Mouse (Mus musculus) MEL (cell line): Measurements from ENCODE around the gene Brca2.

Source experiments
- CHD2 ChIP-seq: IDR thresholded peaks from 2 replicates; pipeline ENCODE4 v1.6.1; 2011; ENCODE audit warnings: low read length, improper control_type of control experiment
- CTCF ChIP-seq, 3 experiments: IDR thresholded peaks in 2 of 3; conservative IDR thresholded peaks in 1 of 3; 2 replicates each; pipeline ENCODE4 v1.5.1; 2011 to 2012; ENCODE audit warnings: low read length in 3 of 3, low read depth in 2 of 3, mild to moderate bottlenecking in 2 of 3, improper control_type of control experiment in 1 of 3, inconsistent platforms in 1 of 3, mixed read lengths in 1 of 3, moderate library complexity in 1 of 3; ENCODE audit not compliant: control insufficient read depth in 1 of 3, insufficient read depth in 1 of 3, poor library complexity in 1 of 3, severe bottlenecking in 1 of 3
- MAFK ChIP-seq: IDR thresholded peaks from 2 replicates; pipeline ENCODE4 v1.6.1; 2011; ENCODE audit warnings: low read depth, mild to moderate bottlenecking, low read length, improper control_type of control experiment, borderline replicate concordance

DNA sequence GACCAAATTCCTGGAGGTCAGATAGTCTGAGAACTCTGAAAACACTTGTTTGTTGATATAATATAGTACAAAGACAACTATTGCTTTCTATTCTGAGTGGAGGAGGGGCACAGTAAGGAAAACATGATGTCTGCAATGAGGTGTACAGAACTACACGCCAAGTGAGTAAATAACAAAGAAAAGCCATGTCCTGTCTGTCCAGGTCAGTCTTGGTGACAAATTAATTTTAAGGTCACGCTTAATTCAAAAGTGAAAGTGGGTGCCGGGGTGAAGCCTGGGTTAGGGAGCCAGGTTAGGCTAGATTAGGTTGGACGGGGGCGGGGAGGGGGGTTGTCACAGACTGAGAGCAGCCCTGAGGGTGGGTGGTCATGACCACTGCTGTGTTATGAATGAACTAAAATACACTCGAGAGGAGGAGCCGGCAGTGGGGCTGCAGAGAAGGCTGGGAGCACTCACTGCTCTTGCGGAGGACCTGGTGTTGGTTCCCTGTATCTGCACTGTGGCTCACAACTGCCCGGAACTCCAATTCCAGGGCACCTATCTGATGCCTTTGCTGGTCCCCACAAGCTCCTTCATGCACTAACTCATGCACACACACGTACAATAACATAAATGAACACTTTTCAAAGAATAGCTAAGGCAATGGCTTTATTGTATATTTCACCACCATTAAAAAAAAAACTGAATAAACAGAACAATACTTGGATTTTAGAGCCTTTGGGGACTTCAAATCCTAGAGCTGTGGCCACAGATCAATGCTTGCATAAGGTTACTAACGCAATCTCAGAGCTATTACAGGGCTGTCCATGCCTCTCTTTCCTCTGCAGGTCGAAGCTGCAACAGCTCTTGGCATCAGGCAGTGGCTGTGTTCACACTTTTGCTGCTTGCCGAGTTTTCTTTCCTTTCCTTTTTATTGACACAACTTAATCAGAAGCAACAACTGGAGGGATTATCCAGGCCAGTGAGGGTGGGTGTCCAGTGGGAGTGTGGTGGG, 77.2 kb downstream of the Brca2 start:
- TF ChIP-seq CTCF (IDR thresholded peaks at IDR 0.05 in 2 of 3, conservative IDR thresholded peaks at IDR 0.05 in 1 of 3; ENCODE audit: control insufficient read depth in 1 of 3, insufficient read depth in 1 of 3, low read depth in 2 of 3, low read length in 3 of 3, poor library complexity in 1 of 3, severe bottlenecking in 1 of 3): no peak
- no peak for TF ChIP-seq MAFK
- no peak for TF ChIP-seq CHD2
